Mouse (Mus musculus): Measurements from ENCODE around the gene Cpsf4l. TPM values are rescaled to one million over a fixed set of nuclear protein-coding genes. Genes with fewer than 3 reads are reported as not detected.

The Cpsf4l gene
- polyA plus RNA-seq, 1 experiment from 2014 or later: 0.30 TPM

- H3K27ac ChIP-seq (ENCODE audit: low read depth, low read length): no peak overlapping the region
- no peak overlapping the region for H3K4me3 ChIP-seq (ENCODE audit: low read depth, low read length)
- no peak for ATAC-seq (replicated peaks; ENCODE audit: insufficient number of reproducible peaks, low FRiP score, low TSS enrichment)
- peaks cover 7% of the 10 kb centered on the region; the same call in 1 of the 2 replicates for H3K36me3 ChIP-seq (ENCODE audit: control insufficient read depth, insufficient read depth, low read length)
- 76% methylated on average over 8 of the region's 8 CpGs for WGBS (ENCODE audit: insufficient replicate concordance)
- no peak overlapping the region for H3K4me2 ChIP-seq
- H3K4me1 ChIP-seq (ENCODE audit: control insufficient read depth, insufficient read depth, low read length): peaks cover 38% of the 10 kb centered on the region
- H3K9me3 ChIP-seq (replicated peaks; ENCODE audit: control insufficient read depth, low read length): no peaks in the 10 kb centered on the region
- H3K9ac ChIP-seq (ENCODE audit: low read depth, low read length): no peak overlapping the region
- H3K27me3 ChIP-seq (ENCODE audit: control insufficient read depth, insufficient read depth, low read length): no peaks in the 10 kb centered on the region
These were observed 29.4 kb upstream of the Cpsf4l start for GRCm38 (mm10) chr11:113739213-113739612.

GRCm38 (mm10) chr11:113737912-113738311, 28.1 kb upstream of the Cpsf4l start:
- no peak overlapping the region for H3K9ac ChIP-seq (ENCODE audit: low read depth, low read length)

GRCm38 (mm10) chr11:113737553-113737854, 27.7 kb upstream of the Cpsf4l start:
- Histone ChIP-seq H3K36me3 (ENCODE audit: control insufficient read depth, insufficient read depth, low read length) (no peaks in the 10 kb centered on the region), H3K4me3 (ENCODE audit: low read depth, low read length) (no peak overlapping the region), H3K4me1 (ENCODE audit: control insufficient read depth, insufficient read depth, low read length) (peaks cover 52% of the 10 kb centered on the region), H3K27ac (ENCODE audit: low read depth, low read length) (no peak overlapping the region), H3K4me2 (no peak overlapping the region), H3K9ac (ENCODE audit: low read depth, low read length) (no peak overlapping the region), H3K27me3 (ENCODE audit: control insufficient read depth, insufficient read depth, low read length) (no peaks in the 10 kb centered on the region), H3K9me3 (replicated peaks; ENCODE audit: control insufficient read depth, low read length) (no peaks in the 10 kb centered on the region)
- ATAC-seq (replicated peaks; ENCODE audit: insufficient number of reproducible peaks, low FRiP score, low TSS enrichment): no peak
- 72% methylated on average over 3 of the region's 3 CpGs for WGBS (ENCODE audit: insufficient replicate concordance)

More at GRCm38 (mm10) chr11:113737912-113738311, 28.1 kb upstream of the Cpsf4l start:
- H3K27me3 ChIP-seq (ENCODE audit: control insufficient read depth, insufficient read depth, low read length): no peaks in the 10 kb centered on the region
- no peaks in the 10 kb centered on the region for H3K9me3 ChIP-seq (replicated peaks; ENCODE audit: control insufficient read depth, low read length)
- no peak overlapping the region for H3K4me2 ChIP-seq
- no peak overlapping the region for H3K27ac ChIP-seq (ENCODE audit: low read depth, low read length)
- no peak for ATAC-seq (replicated peaks; ENCODE audit: insufficient number of reproducible peaks, low FRiP score, low TSS enrichment)
- no peak overlapping the region for H3K4me3 ChIP-seq (ENCODE audit: low read depth, low read length)
- 90% methylated on average over 8 of the region's 8 CpGs for WGBS (ENCODE audit: insufficient replicate concordance)
- H3K4me1 ChIP-seq (ENCODE audit: control insufficient read depth, insufficient read depth, low read length): peaks cover 51% of the 10 kb centered on the region
- peaks cover under 1% of the 10 kb centered on the region; the same call in 1 of the 2 replicates for H3K36me3 ChIP-seq (ENCODE audit: control insufficient read depth, insufficient read depth, low read length)

GRCm38 (mm10) chr11:113736848-113737552, 27.2 kb upstream of the Cpsf4l start:
- Histone ChIP-seq H3K4me3 (ENCODE audit: low read depth, low read length) (no peak overlapping the region), H3K36me3 (ENCODE audit: control insufficient read depth, insufficient read depth, low read length) (no peaks in the 10 kb centered on the region), H3K27me3 (ENCODE audit: control insufficient read depth, insufficient read depth, low read length) (no peaks in the 10 kb centered on the region), H3K27ac (ENCODE audit: low read depth, low read length) (no peak overlapping the region), H3K9me3 (replicated peaks; ENCODE audit: control insufficient read depth, low read length) (no peaks in the 10 kb centered on the region), H3K4me1 (ENCODE audit: control insufficient read depth, insufficient read depth, low read length) (peaks cover 52% of the 10 kb centered on the region), H3K9ac (ENCODE audit: low read depth, low read length) (no peak overlapping the region), H3K4me2 (no peak overlapping the region)
- ATAC-seq (replicated peaks; ENCODE audit: insufficient number of reproducible peaks, low FRiP score, low TSS enrichment): no peak
- 71% methylated on average over 11 of the region's 11 CpGs for WGBS (ENCODE audit: insufficient replicate concordance)

- Histone ChIP-seq H3K9me3 (replicated peaks; ENCODE audit: control insufficient read depth, low read length) (no peaks in the 10 kb centered on the region), H3K4me1 (ENCODE audit: control insufficient read depth, insufficient read depth, low read length) (peaks cover 53% of the 10 kb centered on the region), H3K4me3 (ENCODE audit: low read depth, low read length) (no peak overlapping the region), H3K27me3 (ENCODE audit: control insufficient read depth, insufficient read depth, low read length) (no peaks in the 10 kb centered on the region), H3K4me2 (no peak overlapping the region), H3K36me3 (ENCODE audit: control insufficient read depth, insufficient read depth, low read length) (no peaks in the 10 kb centered on the region), H3K9ac (ENCODE audit: low read depth, low read length) (no peak overlapping the region), H3K27ac (ENCODE audit: low read depth, low read length) (no peak overlapping the region)
- WGBS (ENCODE audit: insufficient replicate concordance): 65% methylated on average over 6 of the region's 6 CpGs
- no peak for ATAC-seq (replicated peaks; ENCODE audit: insufficient number of reproducible peaks, low FRiP score, low TSS enrichment)
These were observed 25.3 kb upstream of the Cpsf4l start for GRCm38 (mm10) chr11:113735151-113735550.

GRCm38 (mm10) chr11:113733631-113734364, 24.0 kb upstream of the Cpsf4l start:
- peaks cover 2% of the 10 kb centered on the region for H3K36me3 ChIP-seq (ENCODE audit: control insufficient read depth, insufficient read depth, low read length)
- 53% methylated on average over 6 of the region's 6 CpGs for WGBS (ENCODE audit: insufficient replicate concordance)
- H3K27ac ChIP-seq (ENCODE audit: low read depth, low read length): peak overlapping the region; percentile 54; the same call in 1 of the 2 replicates
- no peak overlapping the region for H3K4me2 ChIP-seq
- H3K9ac ChIP-seq (ENCODE audit: low read depth, low read length): no peak overlapping the region
- H3K4me3 ChIP-seq (ENCODE audit: low read depth, low read length): no peak overlapping the region
- ATAC-seq (replicated peaks; ENCODE audit: insufficient number of reproducible peaks, low FRiP score, low TSS enrichment): peak; percentile 28; the same call in 1 of the 2 replicates
- H3K4me1 ChIP-seq (ENCODE audit: control insufficient read depth, insufficient read depth, low read length): peaks cover 46% of the 10 kb centered on the region
- H3K9me3 ChIP-seq (replicated peaks; ENCODE audit: control insufficient read depth, low read length): no peaks in the 10 kb centered on the region
- no peaks in the 10 kb centered on the region for H3K27me3 ChIP-seq (ENCODE audit: control insufficient read depth, insufficient read depth, low read length)

GRCm38 (mm10) chr11:113731945-113732612, 22.3 kb upstream of the Cpsf4l start:
- Histone ChIP-seq H3K4me2 (no peak overlapping the region), H3K9ac (ENCODE audit: low read depth, low read length) (no peak overlapping the region), H3K9me3 (replicated peaks; ENCODE audit: control insufficient read depth, low read length) (no peaks in the 10 kb centered on the region), H3K36me3 (ENCODE audit: control insufficient read depth, insufficient read depth, low read length) (peaks cover 13% of the 10 kb centered on the region), H3K27me3 (ENCODE audit: control insufficient read depth, insufficient read depth, low read length) (no peaks in the 10 kb centered on the region), H3K4me1 (ENCODE audit: control insufficient read depth, insufficient read depth, low read length) (peaks cover 35% of the 10 kb centered on the region), H3K4me3 (ENCODE audit: low read depth, low read length) (no peak overlapping the region), H3K27ac (ENCODE audit: low read depth, low read length) (no peak overlapping the region)
- no peak for ATAC-seq (replicated peaks; ENCODE audit: insufficient number of reproducible peaks, low FRiP score, low TSS enrichment)
- 91% methylated on average over 10 of the region's 10 CpGs for WGBS (ENCODE audit: insufficient replicate concordance)

- Histone ChIP-seq H3K4me1 (ENCODE audit: control insufficient read depth, insufficient read depth, low read length) (peaks cover 30% of the 10 kb centered on the region), H3K36me3 (ENCODE audit: control insufficient read depth, insufficient read depth, low read length) (peaks cover 19% of the 10 kb centered on the region), H3K9me3 (replicated peaks; ENCODE audit: control insufficient read depth, low read length) (no peaks in the 10 kb centered on the region), H3K27me3 (ENCODE audit: control insufficient read depth, insufficient read depth, low read length) (no peaks in the 10 kb centered on the region), H3K4me3 (ENCODE audit: low read depth, low read length) (no peak overlapping the region), H3K27ac (ENCODE audit: low read depth, low read length) (no peak overlapping the region), H3K9ac (ENCODE audit: low read depth, low read length) (no peak overlapping the region), H3K4me2 (no peak overlapping the region)
- 58% methylated on average over 3 of the region's 3 CpGs for WGBS (ENCODE audit: insufficient replicate concordance)
- no peak for ATAC-seq (replicated peaks; ENCODE audit: insufficient number of reproducible peaks, low FRiP score, low TSS enrichment)
These were observed 21.1 kb upstream of the Cpsf4l start for GRCm38 (mm10) chr11:113730879-113731278.

Measured in heart, embryonic 11.5 days (tissue).